Mouse (Mus musculus): ENCODE measurements around the gene 2410131K14Rik. TPM values are rescaled to one million over a fixed set of nuclear protein-coding genes. Genes with fewer than 3 reads are reported as not detected.

2410131K14Rik gene
- 1 to 10 TPM; 5.0 to 5.7 TPM for polyA plus RNA-seq (2017; shearing (Covaris generic))

DNA sequence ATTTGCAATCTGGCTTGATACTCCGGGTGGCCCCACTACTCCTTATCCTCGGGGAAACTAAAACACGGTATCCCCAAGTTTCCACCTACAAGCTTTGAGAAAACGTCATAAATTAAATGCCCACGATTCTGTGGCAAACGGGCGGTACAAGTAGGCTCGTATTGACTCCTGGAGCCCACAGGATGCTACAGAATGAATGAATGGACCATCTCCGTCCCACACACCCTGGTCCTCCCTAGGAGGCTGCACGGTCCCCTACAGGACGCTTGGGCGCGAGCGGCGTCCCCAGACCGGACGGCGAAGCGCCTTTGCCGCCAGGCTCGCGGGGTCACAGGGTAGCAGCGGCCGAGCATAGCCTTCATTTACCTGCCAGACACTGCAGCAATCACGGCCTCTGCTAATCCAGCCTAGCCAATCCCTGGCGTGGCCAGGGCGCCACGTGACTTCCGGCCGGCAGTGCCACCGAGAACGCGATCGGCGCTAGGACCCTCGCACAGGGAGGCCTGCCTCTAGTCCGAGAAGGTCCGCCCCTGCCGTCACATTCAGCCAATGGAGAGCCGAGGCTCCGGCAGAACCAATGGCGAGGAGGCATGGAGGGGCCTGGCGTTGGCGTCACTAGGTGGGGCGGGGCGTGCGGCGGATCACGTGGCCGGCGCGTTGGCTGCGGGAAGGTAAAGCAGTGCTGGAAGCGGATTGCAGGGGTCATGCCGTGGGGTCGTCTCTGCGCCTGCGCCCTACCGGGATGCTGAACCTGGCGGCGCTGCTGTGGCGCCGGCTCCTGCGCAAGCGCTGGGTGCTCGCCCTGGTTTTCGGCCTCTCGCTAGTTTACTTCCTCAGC lies at the start of gene 2410131K14Rik, which contains the start of gene Rnft2:
2410131K14Rik (plus strand) TSS at position 622 of the 838 bp plus-strand sequence.
Rnft2 (minus strand) TSS at position 511 of the 838 bp plus-strand sequence.

Other genes with a start within 250 kb of the 2410131K14Rik start
- gene Tesc, start 217.5 kb upstream of the 2410131K14Rik start, polyA plus RNA-seq (2017; shearing (Covaris generic)) = 100 to 1,000 TPM in 1 of 2 experiments, 10 to 100 TPM in 1; 78.4 to 100 TPM
- gene Fbxw8, start 89.8 kb upstream of the 2410131K14Rik start, polyA plus RNA-seq (2017; shearing (Covaris generic)) = 10 to 100 TPM; 11.9 to 25.6 TPM
- under 1 TPM in 1 of 2 experiments, not detected in 1; 0.37 TPM for gene Hrk, start 80.6 kb upstream of the 2410131K14Rik start, polyA plus RNA-seq (2017; shearing (Covaris generic))
- under 1 TPM; 0.07 to 0.20 TPM for gene Rnft2, start 111 bp upstream of the 2410131K14Rik start, polyA plus RNA-seq (2017; shearing (Covaris generic))

Data from activated CD4-positive, CD25-positive, alpha-beta regulatory T cell (primary cell).